Mouse (Mus musculus) CH12.LX (cell line): ENCODE measurements around the gene Vstm2l.

ENCODE experiments used
- CTCF ChIP-seq, 2 experiments: IDR thresholded peaks in 1 of 2; conservative IDR thresholded peaks in 1 of 2; 2 replicates each; pipeline ENCODE4 v1.5.1; 2011 to 2012; ENCODE audit warnings: low read depth in 2 of 2, low read length in 2 of 2, improper control_type of control experiment in 1 of 2, inconsistent platforms in 1 of 2, mild to moderate bottlenecking in 1 of 2, moderate library complexity in 1 of 2
- E2F4 ChIP-seq: IDR thresholded peaks from 2 replicates; pipeline ENCODE4 v1.6.1; 2011; ENCODE audit warnings: low read depth, low read length, improper control_type of control experiment; ENCODE audit not compliant: insufficient replicate concordance
- JUND ChIP-seq: conservative IDR thresholded peaks from 2 replicates; pipeline ENCODE4 v1.6.1; 2011; ENCODE audit warnings: low read depth, low read length, improper control_type of control experiment
- MAFK ChIP-seq: IDR thresholded peaks from 2 replicates; pipeline ENCODE4 v1.6.1; 2011; ENCODE audit warnings: low read length, improper control_type of control experiment; ENCODE audit not compliant: insufficient replicate concordance
- UBTF ChIP-seq: IDR thresholded peaks from 2 replicates; pipeline ENCODE4 v1.6.1; 2012; ENCODE audit warnings: low read depth, mild to moderate bottlenecking, inconsistent platforms, low read length, improper control_type of control experiment, moderate library complexity
- USF2 ChIP-seq: conservative IDR thresholded peaks from 2 replicates; pipeline ENCODE4 v1.6.1; 2011; ENCODE audit warnings: low read depth, low read length, improper control_type of control experiment

- TF ChIP-seq CTCF (conservative IDR thresholded peaks at IDR 0.05 in 1 of 2, IDR thresholded peaks at IDR 0.05 in 1 of 2; ENCODE audit: low read depth in 2 of 2, low read length in 2 of 2) (no peak), E2F4 (no peak), JUND (no peak), USF2 (no peak), UBTF (no peak), MAFK (no peak)
These were observed 550 bp downstream of the Vstm2l start for GRCm38 (mm10) chr2:157914889-157915517.
